Mouse (Mus musculus): ENCODE results near the gene Fhl1.

DNA sequence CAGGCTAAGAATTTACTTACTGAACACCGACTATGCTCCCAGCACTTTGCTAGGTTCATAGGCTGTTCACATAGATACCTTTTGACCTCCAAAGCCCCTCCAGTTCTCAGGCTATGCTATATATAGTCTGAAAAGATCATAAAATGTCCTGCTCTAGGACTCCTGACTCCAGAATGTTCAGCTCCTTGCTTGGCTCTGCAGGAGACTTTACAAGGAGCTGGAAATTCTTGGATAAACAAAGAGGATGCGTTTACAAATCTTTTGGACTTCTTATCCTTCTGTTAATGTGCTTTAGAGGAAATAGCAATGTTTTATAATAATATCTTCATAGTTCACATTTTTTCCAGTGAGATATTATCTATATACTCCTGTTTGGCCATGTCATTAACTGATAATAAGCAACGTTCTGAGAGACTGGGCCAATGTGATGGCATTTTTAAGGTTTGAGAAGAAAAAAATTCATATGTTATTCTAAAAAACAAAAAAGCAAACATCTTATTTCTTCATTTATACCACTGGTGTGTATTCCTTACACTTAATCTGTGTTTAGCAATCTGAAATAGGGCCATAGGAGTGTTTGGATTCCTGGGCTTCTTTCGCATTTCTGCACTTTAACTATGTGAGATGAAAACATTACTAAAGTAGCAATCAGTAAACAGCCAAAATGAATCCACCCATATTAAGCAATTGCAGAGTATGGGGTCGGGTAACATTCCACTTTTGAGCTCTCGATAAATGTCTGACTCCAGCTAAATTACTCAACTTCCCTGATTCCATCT lies 22.8 kb upstream of the Fhl1 start:
- TF ChIP-seq CTCF (IDR thresholded peaks at IDR 0.05; ENCODE audit: extremely low read depth, insufficient read depth, insufficient read length, insufficient replicate concordance) = no peak
- TF ChIP-seq POLR2A (IDR thresholded peaks at IDR 0.05; ENCODE audit: low read depth, low read length) = no peak

All from spleen, adult 2 months (tissue).